Mouse (Mus musculus): Measurements from ENCODE around the gene Duoxa2. TPM values are rescaled to one million over a fixed set of nuclear protein-coding genes. Genes with fewer than 3 reads are reported as not detected.
A peak's percentile ranks its signal among the peaks of the same experiment; 100 is the strongest.

Duoxa2 gene
- polyA plus RNA-seq, 1 experiment from 2014 or later: not detected

DNA sequence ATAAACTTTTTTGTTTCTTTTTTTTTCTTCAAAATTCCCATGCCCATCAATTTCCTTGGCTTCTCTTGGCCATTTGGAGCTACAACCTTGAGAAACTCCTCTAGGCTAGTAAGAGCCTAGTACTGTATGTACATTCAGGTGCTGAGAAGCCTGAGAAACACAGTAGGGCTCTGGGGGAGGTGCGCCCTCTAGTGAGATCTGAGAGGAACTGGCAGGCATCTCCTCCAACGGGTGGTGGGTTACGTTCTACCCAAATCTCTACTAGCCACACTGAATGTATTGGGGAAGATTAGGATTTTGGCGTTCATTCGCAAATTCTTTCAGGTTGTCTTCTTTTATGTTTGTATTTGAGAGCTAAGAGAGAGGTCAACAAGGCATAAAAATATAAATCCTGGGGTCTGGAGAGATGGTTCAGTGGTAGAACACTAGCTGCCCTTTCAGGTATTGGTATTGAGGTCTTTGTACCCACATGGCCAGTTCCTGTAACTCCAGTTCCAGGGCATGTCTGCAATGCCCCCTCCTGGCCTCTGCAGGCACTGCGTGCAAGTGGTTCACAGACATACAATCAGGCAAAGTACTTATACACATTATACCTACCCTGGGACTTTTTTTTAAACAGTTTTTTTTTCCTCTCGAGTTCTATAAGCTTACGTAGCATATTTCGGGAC, 4.0 kb downstream of the Duoxa2 start:
- 13% methylated on average over 9 of the region's 9 CpGs for WGBS (ENCODE audit: insufficient replicate concordance)
- peaks cover 12% of the 10 kb centered on the region; the same call in 1 of the 2 replicates for H3K4me1 ChIP-seq (ENCODE audit: control insufficient read depth, insufficient read depth, low read length)
- H3K36me3 ChIP-seq (ENCODE audit: control insufficient read depth, insufficient read depth, low read length): no peaks in the 10 kb centered on the region
- no peaks in the 10 kb centered on the region for H3K9me3 ChIP-seq (replicated peaks; ENCODE audit: control insufficient read depth, low read length)
- no peak overlapping the region for H3K27ac ChIP-seq (ENCODE audit: low read depth, low read length)
- H3K4me2 ChIP-seq: no peak overlapping the region
- H3K9ac ChIP-seq (ENCODE audit: low read depth, low read length): no peak overlapping the region
- H3K4me3 ChIP-seq (ENCODE audit: low read depth, low read length): no peak overlapping the region
- ATAC-seq (replicated peaks; ENCODE audit: insufficient number of reproducible peaks, low FRiP score, low TSS enrichment): no peak
- H3K27me3 ChIP-seq (ENCODE audit: control insufficient read depth, insufficient read depth, low read length): peaks cover 92% of the 10 kb centered on the region

- no peaks in the 10 kb centered on the region for H3K36me3 ChIP-seq (ENCODE audit: control insufficient read depth, insufficient read depth, low read length)
- H3K4me3 ChIP-seq (ENCODE audit: low read depth, low read length): no peak overlapping the region
- H3K27me3 ChIP-seq (ENCODE audit: control insufficient read depth, insufficient read depth, low read length): peaks cover 89% of the 10 kb centered on the region
- no peaks in the 10 kb centered on the region for H3K9me3 ChIP-seq (replicated peaks; ENCODE audit: control insufficient read depth, low read length)
- no peak overlapping the region for H3K9ac ChIP-seq (ENCODE audit: low read depth, low read length)
- H3K4me2 ChIP-seq: no peak overlapping the region
- no peak for ATAC-seq (replicated peaks; ENCODE audit: insufficient number of reproducible peaks, low FRiP score, low TSS enrichment)
- H3K4me1 ChIP-seq (ENCODE audit: control insufficient read depth, insufficient read depth, low read length): peaks cover 8% of the 10 kb centered on the region; the same call in 1 of the 2 replicates
- no peak overlapping the region for H3K27ac ChIP-seq (ENCODE audit: low read depth, low read length)
- 85% methylated on average over 6 of the region's 6 CpGs for WGBS (ENCODE audit: insufficient replicate concordance)
Observed at GRCm38 (mm10) chr2:122304544-122304943, 5.8 kb downstream of the Duoxa2 start.

GRCm38 (mm10) chr2:122305097-122305892, 6.6 kb downstream of the Duoxa2 start:
- WGBS (ENCODE audit: insufficient replicate concordance): 79% methylated on average over 16 of the region's 16 CpGs

DNA sequence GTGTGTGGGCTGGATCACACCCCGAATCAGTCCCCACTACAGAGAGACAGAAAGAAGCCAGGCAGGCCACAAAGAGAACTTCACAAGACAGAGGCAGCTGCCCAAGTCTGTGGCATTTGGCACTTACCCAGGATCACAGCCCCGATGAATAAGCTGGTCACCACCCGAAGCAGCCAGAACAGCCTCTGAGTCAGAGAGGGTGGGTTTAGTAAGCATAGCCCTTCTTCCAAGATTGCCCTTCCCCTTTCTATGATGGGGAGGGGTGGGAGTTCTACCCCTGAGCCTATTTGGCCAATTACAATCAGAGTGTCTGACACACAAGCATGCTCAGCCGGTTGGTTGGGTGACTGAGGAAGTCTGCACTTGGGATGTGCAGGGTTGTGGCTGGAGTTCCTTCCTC, 7.5 kb downstream of the Duoxa2 start:
- Histone ChIP-seq H3K9me3 (replicated peaks; ENCODE audit: control insufficient read depth, low read length) (no peaks in the 10 kb centered on the region), H3K27ac (ENCODE audit: low read depth, low read length) (no peak overlapping the region), H3K27me3 (ENCODE audit: control insufficient read depth, insufficient read depth, low read length) (peaks cover 82% of the 10 kb centered on the region), H3K36me3 (ENCODE audit: control insufficient read depth, insufficient read depth, low read length) (no peaks in the 10 kb centered on the region), H3K4me2 (no peak overlapping the region), H3K4me1 (ENCODE audit: control insufficient read depth, insufficient read depth, low read length) (peaks cover 6% of the 10 kb centered on the region; the same call in 1 of the 2 replicates), H3K9ac (ENCODE audit: low read depth, low read length) (no peak overlapping the region), H3K4me3 (ENCODE audit: low read depth, low read length) (no peak overlapping the region)
- WGBS (ENCODE audit: insufficient replicate concordance): 49% methylated on average over 4 of the region's 4 CpGs
- ATAC-seq (replicated peaks; ENCODE audit: insufficient number of reproducible peaks, low FRiP score, low TSS enrichment): no peak

More at GRCm38 (mm10) chr2:122305097-122305892, 6.6 kb downstream of the Duoxa2 start:
- Histone ChIP-seq H3K4me2 (no peak overlapping the region), H3K4me1 (ENCODE audit: control insufficient read depth, insufficient read depth, low read length) (peaks cover 8% of the 10 kb centered on the region; the same call in 1 of the 2 replicates), H3K9ac (ENCODE audit: low read depth, low read length) (no peak overlapping the region), H3K27ac (ENCODE audit: low read depth, low read length) (no peak overlapping the region), H3K4me3 (ENCODE audit: low read depth, low read length) (no peak overlapping the region), H3K9me3 (replicated peaks; ENCODE audit: control insufficient read depth, low read length) (no peaks in the 10 kb centered on the region), H3K27me3 (ENCODE audit: control insufficient read depth, insufficient read depth, low read length) (peaks cover 83% of the 10 kb centered on the region), H3K36me3 (ENCODE audit: control insufficient read depth, insufficient read depth, low read length) (no peaks in the 10 kb centered on the region)
- no peak for ATAC-seq (replicated peaks; ENCODE audit: insufficient number of reproducible peaks, low FRiP score, low TSS enrichment)

DNA sequence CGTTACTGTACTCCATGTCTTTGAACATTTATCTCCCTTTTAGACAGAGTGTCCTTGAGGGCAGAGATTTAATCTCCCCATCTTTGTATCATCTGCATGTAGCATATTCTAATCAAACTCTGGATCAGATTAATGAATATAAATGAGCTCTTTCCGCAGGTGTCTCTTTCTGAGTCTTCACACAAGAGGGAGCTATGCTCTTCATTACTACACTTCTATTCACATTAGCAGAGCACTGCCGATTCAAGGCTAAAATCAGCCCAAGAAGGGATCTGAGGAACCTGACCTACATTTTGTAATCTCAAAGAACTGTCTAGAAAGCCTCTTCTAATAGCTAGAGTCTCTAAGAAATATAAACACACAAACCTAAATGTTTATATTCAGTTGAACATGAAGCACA, 10.9 kb downstream of the Duoxa2 start:
- no peak overlapping the region for H3K4me2 ChIP-seq
- ATAC-seq (replicated peaks; ENCODE audit: insufficient number of reproducible peaks, low FRiP score, low TSS enrichment): no peak
- WGBS (ENCODE audit: insufficient replicate concordance): 41% methylated on average over 3 of the region's 3 CpGs
- no peak overlapping the region for H3K9ac ChIP-seq (ENCODE audit: low read depth, low read length)
- H3K4me1 ChIP-seq (ENCODE audit: control insufficient read depth, insufficient read depth, low read length): 0 out of 2 replicates have a peak, but pooled peaks cover 3% of the 10 kb centered on the region
- H3K27me3 ChIP-seq (ENCODE audit: control insufficient read depth, insufficient read depth, low read length): peaks cover 84% of the 10 kb centered on the region
- H3K9me3 ChIP-seq (replicated peaks; ENCODE audit: control insufficient read depth, low read length): no peaks in the 10 kb centered on the region
- no peak overlapping the region for H3K4me3 ChIP-seq (ENCODE audit: low read depth, low read length)
- no peaks in the 10 kb centered on the region for H3K36me3 ChIP-seq (ENCODE audit: control insufficient read depth, insufficient read depth, low read length)
- H3K27ac ChIP-seq (ENCODE audit: low read depth, low read length): no peak overlapping the region

- no peak for ATAC-seq (replicated peaks; ENCODE audit: insufficient number of reproducible peaks, low FRiP score, low TSS enrichment)
- 46% methylated on average over 2 of the region's 2 CpGs for WGBS (ENCODE audit: insufficient replicate concordance)
- Histone ChIP-seq H3K27ac (ENCODE audit: low read depth, low read length) (no peak overlapping the region), H3K4me1 (ENCODE audit: control insufficient read depth, insufficient read depth, low read length) (0 out of 2 replicates have a peak, but pooled peaks cover 3% of the 10 kb centered on the region), H3K27me3 (ENCODE audit: control insufficient read depth, insufficient read depth, low read length) (peaks cover 78% of the 10 kb centered on the region), H3K9ac (ENCODE audit: low read depth, low read length) (no peak overlapping the region), H3K36me3 (ENCODE audit: control insufficient read depth, insufficient read depth, low read length) (no peaks in the 10 kb centered on the region), H3K4me2 (no peak overlapping the region), H3K9me3 (replicated peaks; ENCODE audit: control insufficient read depth, low read length) (no peaks in the 10 kb centered on the region), H3K4me3 (ENCODE audit: low read depth, low read length) (no peak overlapping the region)
Observed at GRCm38 (mm10) chr2:122311561-122311960, 12.9 kb downstream of the Duoxa2 start.

DNA sequence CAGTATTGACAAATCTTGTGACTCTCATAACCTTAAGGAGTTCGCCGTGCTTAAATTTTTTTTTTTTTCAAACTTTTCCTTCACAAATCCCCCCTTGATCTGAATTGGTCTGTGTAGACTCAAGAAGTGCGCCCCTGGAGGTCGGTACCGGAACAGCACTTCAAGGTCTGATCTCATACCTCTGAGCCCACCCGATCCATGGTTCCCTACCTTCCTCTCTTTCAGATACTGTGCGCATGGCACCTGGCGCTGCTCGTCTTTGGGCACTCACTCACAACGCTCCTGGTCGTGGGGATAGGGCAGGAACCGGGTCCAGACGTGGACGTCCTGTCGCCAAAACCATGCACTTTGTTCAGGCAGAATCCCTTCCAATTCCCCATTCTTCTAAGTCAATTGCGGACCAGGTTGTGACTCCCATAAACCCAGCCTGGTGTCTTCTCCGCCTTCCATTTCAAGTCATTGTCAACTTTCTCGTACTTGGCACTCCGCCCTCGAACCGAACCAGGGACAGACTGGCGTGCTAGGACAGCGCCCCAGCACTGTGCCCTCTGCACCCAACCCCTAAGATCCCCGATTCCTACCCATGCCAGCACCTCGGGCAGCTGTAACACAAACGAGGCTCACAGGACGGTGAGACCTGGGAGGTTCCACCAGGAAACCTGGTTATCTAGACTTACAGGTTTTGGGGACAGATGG, 14.2 kb downstream of the Duoxa2 start:
- no peak for ATAC-seq (replicated peaks; ENCODE audit: insufficient number of reproducible peaks, low FRiP score, low TSS enrichment)
- H3K4me1 ChIP-seq (ENCODE audit: control insufficient read depth, insufficient read depth, low read length): 0 out of 2 replicates have a peak, but pooled peaks cover 3% of the 10 kb centered on the region
- no peaks in the 10 kb centered on the region for H3K36me3 ChIP-seq (ENCODE audit: control insufficient read depth, insufficient read depth, low read length)
- no peak overlapping the region for H3K9ac ChIP-seq (ENCODE audit: low read depth, low read length)
- peaks cover 65% of the 10 kb centered on the region for H3K27me3 ChIP-seq (ENCODE audit: control insufficient read depth, insufficient read depth, low read length)
- peak overlapping the region; percentile 57 for H3K4me2 ChIP-seq
- H3K27ac ChIP-seq (ENCODE audit: low read depth, low read length): no peak overlapping the region
- peak overlapping the region; percentile 25 for H3K4me3 ChIP-seq (ENCODE audit: low read depth, low read length)
- 4% methylated on average over 27 of the region's 27 CpGs for WGBS (ENCODE audit: insufficient replicate concordance)
- no peaks in the 10 kb centered on the region for H3K9me3 ChIP-seq (replicated peaks; ENCODE audit: control insufficient read depth, low read length)

DNA sequence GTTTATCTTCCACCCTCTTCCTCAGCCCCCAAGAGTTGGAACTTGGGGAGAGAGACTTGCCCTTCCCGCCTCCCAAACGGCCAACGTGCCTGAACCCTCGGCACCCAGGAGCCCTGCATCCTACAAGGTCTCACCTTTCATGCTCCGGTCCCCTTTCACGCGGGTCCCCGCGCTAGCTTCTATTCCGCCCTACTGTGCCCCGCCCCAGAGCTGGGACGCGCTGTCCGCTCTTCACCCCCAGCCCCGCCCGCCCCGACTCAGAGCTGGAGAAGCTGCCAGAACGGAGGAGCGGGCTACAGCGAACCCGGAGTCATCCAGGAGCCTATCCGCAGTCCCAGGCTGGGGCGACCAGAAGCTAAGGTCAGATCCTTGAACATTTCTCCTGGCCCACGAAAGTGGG, 14.8 kb downstream of the Duoxa2 start, which contains the start of gene Duoxa1:
TSS of gene Duoxa1 (minus strand) at position 195 of the 400 bp plus-strand sequence.
- H3K36me3 ChIP-seq (ENCODE audit: control insufficient read depth, insufficient read depth, low read length): no peaks in the 10 kb centered on the region
- H3K4me2 ChIP-seq: peak within 1 kb of the TSS; percentile 57
- H3K4me3 ChIP-seq (ENCODE audit: low read depth, low read length): peak within 1 kb of the TSS; percentile 28
- 0 out of 2 replicates have a peak, but pooled peaks cover 3% of the 10 kb centered on the region for H3K4me1 ChIP-seq (ENCODE audit: control insufficient read depth, insufficient read depth, low read length)
- H3K9me3 ChIP-seq (replicated peaks; ENCODE audit: control insufficient read depth, low read length): no peaks in the 10 kb centered on the region
- peaks cover 65% of the 10 kb centered on the region for H3K27me3 ChIP-seq (ENCODE audit: control insufficient read depth, insufficient read depth, low read length)
- ATAC-seq (replicated peaks; ENCODE audit: insufficient number of reproducible peaks, low FRiP score, low TSS enrichment): peak; percentile 26; the same call in 1 of the 2 replicates
- no peak within 1 kb of the TSS for H3K27ac ChIP-seq (ENCODE audit: low read depth, low read length)
- WGBS (ENCODE audit: insufficient replicate concordance): 2% methylated on average over 24 of the region's 24 CpGs
- H3K9ac ChIP-seq (ENCODE audit: low read depth, low read length): no peak within 1 kb of the TSS
